In the genomic region with DNA sequence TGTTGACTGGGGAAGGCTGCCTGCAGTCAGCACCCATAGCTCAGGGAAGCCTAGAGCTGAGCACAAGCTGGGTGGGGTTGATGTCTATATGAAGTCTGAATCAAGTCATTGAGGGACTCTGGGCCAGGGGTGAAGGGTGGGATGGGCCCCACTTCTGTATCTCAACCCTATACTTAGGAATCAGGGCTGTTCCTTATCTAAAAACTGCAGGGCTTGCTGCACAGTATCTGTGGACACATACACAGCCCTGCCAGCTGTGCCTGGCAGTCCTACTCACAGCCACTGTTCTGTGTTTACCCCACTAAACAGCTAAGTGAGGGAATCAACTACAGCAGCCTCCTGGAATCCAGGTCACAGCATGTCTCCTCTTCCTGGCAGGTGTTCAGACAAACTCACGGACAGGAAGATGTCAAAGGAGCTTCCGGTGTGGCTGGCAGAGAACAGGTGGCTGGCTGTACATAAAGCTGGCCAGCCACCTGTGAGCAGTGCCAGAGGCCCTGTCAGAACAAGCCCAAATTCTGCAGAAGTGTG, we compare ENCODE assay signal across 7 mouse cellular contexts. TPM values are rescaled to one million over a fixed set of nuclear protein-coding genes. Genes with fewer than 3 reads are reported as not detected.
DNase-seq lines count a peak whose midpoint lies in the region; ATAC-seq and TF ChIP-seq lines count a peak whose summit lies in the region.

No protein-coding gene starts in this region.

- intact Hi-C loops in heart, postnatal 10 days (cut with DNase I), result loop anchor here (10.0 kb wide), 2 partner anchors 245 to 625 kb away; a partner anchor contains a TSS

- H3K36me3 ChIP-seq in hindbrain, embryonic 11.5 days (ENCODE audit: control insufficient read depth, insufficient read depth, low read length), result no peaks in the 10 kb centered on the region
- H3K36me3 ChIP-seq in hindbrain, embryonic 16.5 days (ENCODE audit: control insufficient read depth, insufficient read depth, low read length), result no peaks in the 10 kb centered on the region

- no peak overlapping the region for H3K4me2 ChIP-seq in hindbrain, embryonic 11.5 days (replicated peaks; ENCODE audit: low read depth, low read length)
- H3K4me2 ChIP-seq in hindbrain, embryonic 16.5 days (ENCODE audit: low read length), result no peak overlapping the region

- peak overlapping the region; percentile 27; the same call in 1 of the 2 replicates for H3K27ac ChIP-seq in hindbrain, embryonic 11.5 days (ENCODE audit: low read depth, low read length)
- H3K27ac ChIP-seq in hindbrain, embryonic 16.5 days (ENCODE audit: low read depth, low read length), result no peak overlapping the region
- peak overlapping the region; percentile 92 for H3K27ac ChIP-seq in bone marrow, adult 2 months (ENCODE audit: control insufficient read depth, insufficient read depth, low read depth, low read length, poor library complexity)

- no peak overlapping the region for H3K9ac ChIP-seq in hindbrain, embryonic 11.5 days (ENCODE audit: low read depth, low read length)
- no peak overlapping the region for H3K9ac ChIP-seq in hindbrain, embryonic 16.5 days (ENCODE audit: low read depth, low read length)

- no peak for TF ChIP-seq CTCF in bone marrow, adult 2 months (IDR thresholded peaks at IDR 0.05; ENCODE audit: control insufficient read depth, insufficient read depth, low read length)

- 66% methylated on average over 2 of the region's 2 CpGs for WGBS in hindbrain, embryonic 11.5 days
- 63% methylated on average over 2 of the region's 2 CpGs for WGBS in hindbrain, embryonic 16.5 days
- 55% methylated on average over 2 of the region's 2 CpGs for WGBS in bone marrow, adult 2 months

- no peak overlapping the region for H3K4me3 ChIP-seq in hindbrain, embryonic 11.5 days (ENCODE audit: low read depth, low read length)
- no peak overlapping the region for H3K4me3 ChIP-seq in hindbrain, embryonic 16.5 days (ENCODE audit: low read length)
- H3K4me3 ChIP-seq in bone marrow, adult 2 months (replicated peaks; ENCODE audit: control insufficient read depth, low read depth, low read length), result no peak overlapping the region

- no peaks in the 10 kb centered on the region for H3K9me3 ChIP-seq in hindbrain, embryonic 11.5 days (ENCODE audit: control insufficient read depth, low read length)
- H3K9me3 ChIP-seq in hindbrain, embryonic 16.5 days (ENCODE audit: control insufficient read depth, low read length), result no peaks in the 10 kb centered on the region

- no peak for ATAC-seq in hindbrain, embryonic 11.5 days (ENCODE audit: low FRiP score)
- ATAC-seq in hindbrain, embryonic 16.5 days, result no peak

- H3K27me3 ChIP-seq in hindbrain, embryonic 11.5 days (ENCODE audit: control insufficient read depth, insufficient read depth, low read length), result no peaks in the 10 kb centered on the region
- H3K27me3 ChIP-seq in hindbrain, embryonic 16.5 days (replicated peaks; ENCODE audit: control insufficient read depth, insufficient read depth, low read length), result no peaks in the 10 kb centered on the region

- peaks cover 8% of the 10 kb centered on the region for H3K4me1 ChIP-seq in hindbrain, embryonic 11.5 days (replicated peaks; ENCODE audit: control insufficient read depth, insufficient read depth, low read length)
- H3K4me1 ChIP-seq in hindbrain, embryonic 16.5 days (ENCODE audit: control insufficient read depth, insufficient read depth, low read depth, low read length), result peaks cover 8% of the 10 kb centered on the region
- peaks cover 3% of the 10 kb centered on the region; the same call in 1 of the 2 replicates for H3K4me1 ChIP-seq in bone marrow, adult 2 months (ENCODE audit: control insufficient read depth, insufficient read depth, low read length)

- TF ChIP-seq POLR2A in bone marrow, adult 2 months (IDR thresholded peaks at IDR 0.05; ENCODE audit: borderline replicate concordance, control insufficient read depth, low read depth, low read length), result no peak

- DNase-seq in hindbrain, embryonic 11.5 days (ENCODE audit: low spot score), result no peak
- peak; percentile 52 to 55 for DNase-seq in heart, postnatal 10 days
- DNase-seq in spleen, postnatal 4 days (ENCODE audit: low spot score in 2 of 2), result peak; percentile 64 to 74
- DNase-seq in frontal cortex, postnatal 25 days (ENCODE audit: low spot score in 2 of 2), result no peak
- no peak for DNase-seq in adipocyte (ENCODE audit: low spot score)

RNA-seq across cellular contexts. Expression of a gene that starts 3.9 kb away (rescaled TPM):
- 83.8 and 91.4 TPM in 2 replicates for polyA plus RNA-seq in hindbrain, embryonic 11.5 days (2014; fragmentation: Nextera tagmentation; extraction: Ambion mirVana)
- 57.2 and 66.1 TPM in 2 replicates for polyA plus RNA-seq in hindbrain, embryonic 16.5 days (2015; fragmentation: Nextera tagmentation; extraction: Ambion mirVana)
- polyA plus RNA-seq in bone marrow, adult 2 months (2011; ENCODE audit: insufficient read depth, insufficient read length, low replicate concordance, missing spikeins), result 148 and 149 TPM in 2 replicates
- 10 to 100 TPM; 35.2 to 37.9 TPM for total RNA-seq in heart, postnatal 10 days (2021)

Comparison
In these comparisons a context has a peak if more than half of its experiments do, and no peak if none do; other contexts are left out.
1. DNase-seq: peak in heart, postnatal 10 days (2 of 2) and spleen, postnatal 4 days (2 of 2); none in hindbrain, embryonic 11.5 days (single experiment), frontal cortex, postnatal 25 days (0 of 2) and adipocyte (single experiment).